Mouse (Mus musculus) thymus, adult 2 months (tissue): ENCODE data around the gene Ncoa7.

Source experiments
- CTCF ChIP-seq: fragments of 200-500 bp; IDR thresholded peaks from 2 replicates; pipeline ENCODE4 v1.5.1; 2012; ENCODE audit warnings: mild to moderate bottlenecking, control low read depth, low read length, moderate library complexity, borderline replicate concordance; ENCODE audit not compliant: control insufficient read depth, poor library complexity, insufficient read depth; ENCODE audit errors: extremely low read depth
- POLR2A ChIP-seq: fragments of 200-500 bp; IDR thresholded peaks from 2 replicates; pipeline ENCODE4 v1.6.1; 2012; ENCODE audit warnings: mild to moderate bottlenecking, low read length, control low read depth, moderate library complexity; ENCODE audit not compliant: control insufficient read depth, poor library complexity, insufficient read depth; ENCODE audit errors: extremely low read depth

DNA sequence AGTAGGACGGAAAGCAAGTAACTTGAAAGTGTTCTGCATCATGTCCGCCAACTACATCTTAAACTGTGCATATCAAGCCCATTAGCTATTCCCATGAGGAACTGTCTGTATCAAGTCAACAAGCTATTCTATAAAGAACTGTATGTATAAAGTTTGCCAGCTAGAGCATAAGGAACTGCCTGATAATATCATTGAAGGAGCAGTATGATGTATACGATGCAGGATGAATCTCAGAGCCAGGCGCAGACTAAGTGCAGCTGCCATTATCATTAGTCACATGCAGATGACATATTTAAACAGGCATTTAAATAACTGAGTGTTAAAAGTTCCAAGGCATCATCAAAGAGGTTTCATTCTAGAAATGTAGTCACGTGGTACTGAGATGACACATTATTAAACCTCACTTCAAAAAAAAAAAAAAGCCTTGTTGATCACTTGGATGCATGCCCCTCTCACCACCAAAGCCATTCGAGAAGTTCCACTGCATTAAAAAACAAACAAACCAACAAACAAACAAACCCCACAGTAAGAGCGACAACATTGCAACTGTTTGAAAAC is 93.2 kb downstream of the Ncoa7 start:
- TF ChIP-seq CTCF (no peak), POLR2A (no peak)
